Mouse (Mus musculus) neural tube, embryonic 11.5 days (tissue): Measurements from ENCODE around the gene R3hdm1. TPM values are rescaled to one million over a fixed set of nuclear protein-coding genes. Genes with fewer than 3 reads are reported as not detected.
A peak's percentile ranks its signal among the peaks of the same experiment; 100 is the strongest.

Experiments
- ATAC-seq: fragments of 200-750 bp; cut with Nextera tagmentation; 2 replicates; pipeline ENCODE4 v1.8.0; 2017; ENCODE audit warnings: moderate number of reproducible peaks, mild to moderate bottlenecking, moderate TSS enrichment, moderate library complexity; ENCODE audit not compliant: insufficient read depth, low FRiP score, low TSS enrichment
- DNase-seq: peaks from one replicate; pipeline ENCODE4 v3.0.0-alpha.2; 2015; ENCODE audit warnings: low spot score
- H3K27ac ChIP-seq: fragments of 300-500 bp; sonication (generic); 2 replicates; pipeline ENCODE4 v1.5.1; 2014; ENCODE audit warnings: low read depth, mild to moderate bottlenecking, low read length
- H3K27me3 ChIP-seq: fragments of 300-500 bp; sonication (generic); 2 replicates; pipeline ENCODE4 v1.6.1; 2014; ENCODE audit warnings: mild to moderate bottlenecking, low read length, mixed read lengths; ENCODE audit not compliant: control insufficient read depth, insufficient read depth
- H3K36me3 ChIP-seq: fragments of 300-500 bp; sonication (generic); 2 replicates; pipeline ENCODE4 v1.6.1; 2014; ENCODE audit warnings: mild to moderate bottlenecking, low read length, moderate library complexity, mixed read lengths; ENCODE audit not compliant: control insufficient read depth, insufficient read depth
- H3K4me1 ChIP-seq: fragments of 300-500 bp; sonication (generic); 2 replicates; pipeline ENCODE4 v1.6.1; 2014; ENCODE audit warnings: low read length, mixed read lengths; ENCODE audit not compliant: control insufficient read depth, insufficient read depth
- H3K4me2 ChIP-seq: fragments of 300-500 bp; sonication (generic); 2 replicates; pipeline ENCODE4 v1.6.1; 2014; ENCODE audit warnings: low read depth, mild to moderate bottlenecking, moderate library complexity
- H3K4me3 ChIP-seq: fragments of 300-500 bp; sonication (generic); 2 replicates; pipeline ENCODE4 v1.5.1; 2014; ENCODE audit warnings: low read depth, low read length
- H3K9ac ChIP-seq: fragments of 300-500 bp; sonication (generic); 2 replicates; pipeline ENCODE4 v1.6.1; 2014; ENCODE audit warnings: mild to moderate bottlenecking, low read length
- H3K9me3 ChIP-seq: fragments of 300-500 bp; sonication (generic); 2 replicates; pipeline ENCODE4 v1.6.1; 2016; ENCODE audit warnings: low read length; ENCODE audit not compliant: control insufficient read depth
- WGBS: fragments of 180-500 bp; shearing (Covaris S2); extraction: QIAGEN DNeasy Blood & Tissue Kit; methylation state at CpG from one replicate; pipeline ENCODE4 v1.1.7; 2014; 5-methylcytosine and 5-hydroxymethylcytosine counted together
- polyA plus RNA-seq: library from polyadenylated mRNA; unstranded; fragments of >200 nt; fragmentation: Nextera tagmentation; extraction: Ambion mirVana; gene quantifications from 2 replicates; pipeline ENCODE4 v1.2.1, GENCODE M21; 2014

R3hdm1 gene
- 91.1 and 91.6 TPM in 2 replicates for polyA plus RNA-seq

GRCm38 (mm10) chr1:128102641-128103461 is at the start of gene R3hdm1, which contains the start of gene Zranb3:
R3hdm1 (plus strand) TSS chr1:128103301.
Zranb3 (minus strand) TSS chr1:128103047.
- H3K27ac ChIP-seq: peak within 1 kb of the TSS; percentile 92
- ATAC-seq (peak; percentile 94), DNase-seq (peak; percentile 95)
- H3K9me3 ChIP-seq: no peaks in the 10 kb centered on the region
- H3K9ac ChIP-seq: peak within 1 kb of the TSS; percentile 86
- no peaks in the 10 kb centered on the region for H3K36me3 ChIP-seq
- peak within 1 kb of the TSS; percentile 68 for H3K4me2 ChIP-seq
- H3K27me3 ChIP-seq: no peaks in the 10 kb centered on the region
- peak within 1 kb of the TSS; percentile 89 for H3K4me3 ChIP-seq
- WGBS: under 1% methylated on average over 42 of the region's 43 CpGs
- peaks cover 5% of the 10 kb centered on the region; the same call in 1 of the 2 replicates for H3K4me1 ChIP-seq

DNA sequence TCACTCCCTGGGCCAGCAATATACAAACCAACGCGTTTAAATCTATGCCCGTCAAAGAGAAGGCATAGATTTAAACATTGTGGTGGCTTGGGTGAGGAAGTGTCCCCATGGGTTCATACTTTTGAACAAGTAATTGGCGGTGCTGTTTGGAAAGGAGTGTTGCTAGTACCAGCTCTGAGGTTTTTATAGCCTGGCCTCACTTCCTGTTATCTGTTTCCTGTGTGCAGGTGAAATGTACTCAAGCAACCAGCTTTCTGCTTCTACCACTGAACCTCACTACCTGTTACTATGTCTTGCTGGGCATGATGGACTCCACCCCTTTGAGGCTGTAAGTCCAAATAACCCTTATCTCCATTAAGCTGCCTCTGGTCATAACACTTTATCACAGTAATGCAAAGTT is 45.8 kb upstream of the R3hdm1 start:
- H3K27ac ChIP-seq: no peak overlapping the region
- 92% methylated on average over 4 of the region's 4 CpGs for WGBS
- no peak overlapping the region for H3K4me3 ChIP-seq
- no peak for ATAC-seq
- no peaks in the 10 kb centered on the region for H3K4me1 ChIP-seq
- H3K9ac ChIP-seq: no peak overlapping the region
- H3K4me2 ChIP-seq: no peak overlapping the region
- H3K27me3 ChIP-seq: no peaks in the 10 kb centered on the region
- H3K9me3 ChIP-seq: no peaks in the 10 kb centered on the region
- no peaks in the 10 kb centered on the region for H3K36me3 ChIP-seq
- no peak for DNase-seq

GRCm38 (mm10) chr1:128058625-128059024 is 44.5 kb upstream of the R3hdm1 start:
- 97% methylated on average over 5 of the region's 5 CpGs for WGBS
- Histone ChIP-seq H3K36me3 (no peaks in the 10 kb centered on the region), H3K4me2 (no peak overlapping the region), H3K9ac (no peak overlapping the region), H3K27me3 (no peaks in the 10 kb centered on the region), H3K9me3 (no peaks in the 10 kb centered on the region), H3K27ac (no peak overlapping the region), H3K4me3 (no peak overlapping the region), H3K4me1 (no peaks in the 10 kb centered on the region)
- ATAC-seq: no peak
- DNase-seq: no peak

GRCm38 (mm10) chr1:128060655-128061344 is 42.3 kb upstream of the R3hdm1 start:
- Histone ChIP-seq H3K27me3 (no peaks in the 10 kb centered on the region), H3K4me2 (no peak overlapping the region), H3K9ac (no peak overlapping the region), H3K36me3 (no peaks in the 10 kb centered on the region), H3K27ac (no peak overlapping the region), H3K9me3 (no peaks in the 10 kb centered on the region), H3K4me1 (no peaks in the 10 kb centered on the region), H3K4me3 (no peak overlapping the region)
- DNase-seq (no peak), ATAC-seq (no peak)
- WGBS: 87% methylated on average over 8 of the region's 8 CpGs

GRCm38 (mm10) chr1:128061401-128061800 is 41.7 kb upstream of the R3hdm1 start:
- 80% methylated on average over 1 of the region's 1 CpGs for WGBS
- H3K4me3 ChIP-seq: no peak overlapping the region
- no peaks in the 10 kb centered on the region for H3K27me3 ChIP-seq
- no peak for DNase-seq
- no peaks in the 10 kb centered on the region for H3K9me3 ChIP-seq
- no peak for ATAC-seq
- H3K4me1 ChIP-seq: no peaks in the 10 kb centered on the region
- H3K27ac ChIP-seq: no peak overlapping the region
- no peak overlapping the region for H3K4me2 ChIP-seq
- H3K36me3 ChIP-seq: no peaks in the 10 kb centered on the region
- H3K9ac ChIP-seq: no peak overlapping the region

DNA sequence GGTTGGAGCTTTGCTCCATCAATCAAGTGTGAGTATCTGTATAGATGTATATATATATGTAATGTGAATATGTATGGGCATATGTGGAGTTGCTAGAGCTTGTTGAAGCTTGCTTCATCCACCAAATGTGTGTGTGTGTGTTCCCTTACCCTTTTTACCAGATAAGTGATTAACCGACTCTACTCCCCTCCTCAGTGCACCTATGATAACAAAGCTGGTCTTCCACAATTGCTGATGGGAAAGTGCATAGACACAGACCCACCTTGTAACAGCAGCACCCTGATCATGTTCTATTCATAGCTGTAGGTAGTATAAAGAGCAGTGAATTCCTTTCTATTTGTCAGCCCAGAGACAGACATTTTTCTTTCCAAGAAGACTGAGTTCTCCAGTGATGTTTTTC is 40.9 kb upstream of the R3hdm1 start:
- 94% methylated on average over 1 of the region's 1 CpGs for whole genome bisulfite sequencing
- no peak overlapping the region for H3K27ac ChIP-seq
- ATAC-seq: no peak
- no peak for DNase-seq
- no peak overlapping the region for H3K9ac ChIP-seq
- H3K4me2 ChIP-seq: no peak overlapping the region
- H3K4me3 ChIP-seq: no peak overlapping the region
- no peaks in the 10 kb centered on the region for H3K4me1 ChIP-seq
- H3K9me3 ChIP-seq: no peaks in the 10 kb centered on the region
- H3K36me3 ChIP-seq: no peaks in the 10 kb centered on the region
- no peaks in the 10 kb centered on the region for H3K27me3 ChIP-seq

DNA sequence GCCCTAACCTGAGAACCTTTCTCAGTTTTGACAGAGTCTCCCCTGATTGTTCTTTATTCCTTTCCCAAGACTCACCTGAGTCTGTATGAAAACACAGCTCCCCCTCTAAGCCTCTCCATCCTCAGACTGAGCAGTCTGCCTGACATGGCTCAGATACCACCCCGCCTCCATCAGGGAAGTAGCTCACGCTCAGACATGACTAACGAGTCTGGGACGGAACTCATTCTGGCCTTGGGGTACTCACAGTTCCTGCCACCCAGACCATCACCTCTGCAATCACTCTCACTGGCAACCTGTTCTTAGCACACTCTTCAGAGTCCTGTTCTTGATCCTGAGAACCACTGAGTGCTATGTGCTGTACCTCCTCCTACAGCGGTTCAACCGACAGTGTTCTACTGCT is 38.4 kb upstream of the R3hdm1 start:
- H3K9me3 ChIP-seq: no peaks in the 10 kb centered on the region
- H3K4me3 ChIP-seq: no peak overlapping the region
- no peaks in the 10 kb centered on the region; the same call in 1 of the 2 replicates for H3K4me1 ChIP-seq
- DNase-seq (no peak), ATAC-seq (no peak)
- 90% methylated on average over 6 of the region's 6 CpGs for WGBS
- H3K36me3 ChIP-seq: no peaks in the 10 kb centered on the region
- H3K9ac ChIP-seq: no peak overlapping the region
- H3K27ac ChIP-seq: no peak overlapping the region
- H3K4me2 ChIP-seq: no peak overlapping the region
- H3K27me3 ChIP-seq: no peaks in the 10 kb centered on the region

DNA sequence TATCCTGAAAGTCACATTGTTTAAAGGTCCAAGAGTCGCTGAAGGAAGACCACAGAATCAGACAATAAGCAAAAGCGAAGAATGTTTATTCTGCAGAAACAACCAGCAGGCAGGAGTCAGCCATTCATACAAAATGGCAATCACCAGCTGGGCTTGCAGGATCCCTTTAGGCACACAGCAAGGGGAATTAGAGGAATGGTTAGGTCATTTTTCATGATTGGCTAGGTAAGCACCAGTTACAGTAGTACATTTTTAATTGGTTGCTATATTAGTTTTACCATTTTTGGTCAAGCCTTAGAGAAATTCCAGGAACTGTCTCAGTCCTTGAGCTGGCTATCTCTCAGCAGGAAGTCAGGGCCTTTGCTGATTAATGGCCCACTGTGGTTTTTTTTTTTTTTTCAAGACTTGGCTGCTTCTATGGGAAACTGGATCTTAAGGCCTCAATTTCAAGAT is 34.1 kb upstream of the R3hdm1 start:
- Histone ChIP-seq H3K36me3 (no peaks in the 10 kb centered on the region), H3K4me2 (no peak overlapping the region), H3K4me1 (no peaks in the 10 kb centered on the region; the same call in 1 of the 2 replicates), H3K9ac (no peak overlapping the region), H3K4me3 (no peak overlapping the region), H3K27ac (no peak overlapping the region), H3K9me3 (no peaks in the 10 kb centered on the region), H3K27me3 (no peaks in the 10 kb centered on the region)
- no peak for ATAC-seq
- 81% methylated on average over 2 of the region's 2 CpGs for WGBS
- DNase-seq: no peak
